Comparison of ENCODE assay signal across 9 mouse cellular contexts in genomic region chr4:152010091-152010706, GRCm38 (mm10). TPM values are rescaled to one million over a fixed set of nuclear protein-coding genes. Genes with fewer than 3 reads are reported as not detected.
DNase-seq lines count a peak whose midpoint lies in the region; ATAC-seq and TF ChIP-seq lines count a peak whose summit lies in the region.
"Had no signal": no experiment of that assay in that cellular context is flagged by ENCODE, and none has a peak within 500 bp of the region (broad histone marks: within the 10 kb centered on the region; RNA-seq: fewer than 3 reads in every experiment).

No protein-coding gene starts in this region.

- H3K79me2 ChIP-seq in liver, adult 2 months (ENCODE audit: control insufficient read depth, insufficient read depth, low read length) = peaks cover 16% of the 10 kb centered on the region
- H3K79me2 ChIP-seq in myocyte (ENCODE audit: control insufficient read depth, insufficient read depth) = peaks cover 42% of the 10 kb centered on the region

- peak overlapping the region; percentile 69 for H3ac ChIP-seq in myocyte (ENCODE audit: control insufficient read depth, insufficient read length)

- H3K9ac ChIP-seq in forebrain, embryonic 11.5 days (ENCODE audit: low read length) = peak overlapping the region; percentile 60
- peak overlapping the region; percentile 65 for H3K9ac ChIP-seq in hindbrain, embryonic 12.5 days
- peak overlapping the region; percentile 93 for H3K9ac ChIP-seq in liver, adult 2 months (ENCODE audit: low read depth, low read length)

- under 1% methylated on average over 10 of the region's 10 CpGs for WGBS in forebrain, embryonic 11.5 days
- 3% methylated on average over 10 of the region's 10 CpGs for WGBS in hindbrain, embryonic 12.5 days
- WGBS in liver, adult 2 months = 2% methylated on average over 10 of the region's 10 CpGs

- no peaks in the 10 kb centered on the region; the same call in 1 of the 2 replicates for H3K36me3 ChIP-seq in forebrain, embryonic 11.5 days (ENCODE audit: control insufficient read depth, insufficient read depth, low read length)
- no peaks in the 10 kb centered on the region for H3K36me3 ChIP-seq in hindbrain, embryonic 12.5 days
- peaks cover 6% of the 10 kb centered on the region; the same call in 1 of the 2 replicates for H3K36me3 ChIP-seq in liver, adult 2 months (ENCODE audit: control insufficient read depth, insufficient read depth, low read length)
- peaks cover 3% of the 10 kb centered on the region for H3K36me3 ChIP-seq in myocyte (ENCODE audit: control insufficient read depth, insufficient read depth)

- peak; percentile 76 for DNase-seq in gastrocnemius, adult 18-20 months (ENCODE audit: low spot score)
- no peak for DNase-seq in gastrocnemius, postnatal 10 days
- peak; percentile 91 for DNase-seq in adipocyte (ENCODE audit: low spot score)
- DNase-seq in forebrain, embryonic 11.5 days (ENCODE audit: low spot score) = peak; percentile 63
- peak; percentile 96 for DNase-seq in liver, adult 2 months (ENCODE audit: extremely low read depth, low read depth, low spot score)
- no peak for DNase-seq in layer of hippocampus, postnatal 14 days (ENCODE audit: low spot score in 2 of 2)

- H3K4me1 ChIP-seq in forebrain, embryonic 11.5 days (replicated peaks; ENCODE audit: control insufficient read depth, insufficient read depth, low read length) = peaks cover 28% of the 10 kb centered on the region
- peaks cover 34% of the 10 kb centered on the region for H3K4me1 ChIP-seq in hindbrain, embryonic 12.5 days
- H3K4me1 ChIP-seq in liver, adult 2 months (ENCODE audit: control insufficient read depth, insufficient read depth, low read length) = peaks cover 24% of the 10 kb centered on the region

- TF ChIP-seq POLR2A in liver, adult 2 months (IDR thresholded peaks at IDR 0.05; ENCODE audit: extremely low read depth, insufficient read depth, low read length) = peak; percentile 40; the same call in 1 of the 2 replicates
- TF ChIP-seq POLR2A in myocyte (IDR thresholded peaks at IDR 0.05; ENCODE audit: insufficient read length, low read depth) = no peak

- H3K4me2 ChIP-seq in forebrain, embryonic 11.5 days (ENCODE audit: low read depth, low read length, severe bottlenecking) = peak overlapping the region; percentile 100
- peak overlapping the region; percentile 100 for H3K4me2 ChIP-seq in hindbrain, embryonic 12.5 days (replicated peaks)
- H3K4me2 ChIP-seq in myocyte (ENCODE audit: low read depth) = peak overlapping the region; percentile 98

- H3K27me3 ChIP-seq in forebrain, embryonic 11.5 days (ENCODE audit: control insufficient read depth, insufficient read depth, low read length) = peaks cover 21% of the 10 kb centered on the region
- peaks cover 50% of the 10 kb centered on the region for H3K27me3 ChIP-seq in hindbrain, embryonic 12.5 days
- H3K27me3 ChIP-seq in liver, adult 2 months (ENCODE audit: control insufficient read depth, insufficient read depth, low read length) = no peaks in the 10 kb centered on the region
- H3K27me3 ChIP-seq in myocyte (ENCODE audit: control insufficient read depth, insufficient read depth, insufficient read length) = no peaks in the 10 kb centered on the region

- 0 out of 2 replicates have a peak, but pooled peaks have one; percentile 7 for ATAC-seq in forebrain, embryonic 11.5 days (replicated peaks; ENCODE audit: low FRiP score)
- 0 out of 2 replicates have a peak, but pooled peaks have one; percentile 4 for ATAC-seq in hindbrain, embryonic 12.5 days (ENCODE audit: low FRiP score)

- H3K27ac ChIP-seq in forebrain, embryonic 11.5 days (ENCODE audit: low read depth, low read length) = no peak overlapping the region
- no peak overlapping the region for H3K27ac ChIP-seq in hindbrain, embryonic 12.5 days
- peak overlapping the region; percentile 88 for H3K27ac ChIP-seq in liver, adult 2 months (replicated peaks; ENCODE audit: insufficient read depth, low read depth, low read length)

- no peak for TF ChIP-seq CTCF in liver, adult 2 months (IDR thresholded peaks at IDR 0.05; ENCODE audit: low read depth, low read length)

- H3K9me3 ChIP-seq in forebrain, embryonic 11.5 days (ENCODE audit: control insufficient read depth, low read length) = no peaks in the 10 kb centered on the region
- no peaks in the 10 kb centered on the region for H3K9me3 ChIP-seq in hindbrain, embryonic 12.5 days (replicated peaks)

- H3K4me3 ChIP-seq in forebrain, embryonic 11.5 days (ENCODE audit: low read depth, low read length) = peak overlapping the region; percentile 67
- H3K4me3 ChIP-seq in hindbrain, embryonic 12.5 days = peak overlapping the region; percentile 70
- H3K4me3 ChIP-seq in liver, adult 2 months (ENCODE audit: insufficient read depth, low read depth, low read length) = peak overlapping the region; percentile 61
- peak overlapping the region; percentile 55 for H3K4me3 ChIP-seq in myocyte

TF ChIP-seq in myocyte, 11 proteins besides CTCF, POLR2A, EP300 and RAD21:
- TF ChIP-seq SRF (IDR thresholded peaks at IDR 0.05; ENCODE audit: control insufficient read depth, insufficient read length, low read depth) (peak; percentile 68), MAX (IDR thresholded peaks at IDR 0.05; ENCODE audit: low read depth) (peak; percentile 86), USF1 (IDR thresholded peaks at IDR 0.05; ENCODE audit: low read depth) (peak; percentile 89), MYOD1 (IDR thresholded peaks at IDR 0.05; ENCODE audit: control insufficient read depth in 1 of 3, insufficient read length in 2 of 3, low read depth in 2 of 3) (peak in 1 of 3 experiments; percentile 1), MYOG (IDR thresholded peaks at IDR 0.05; ENCODE audit: control insufficient read depth in 1 of 3, insufficient read depth in 1 of 3, insufficient read length in 2 of 3, low read depth in 2 of 3) (no peak), CEBPB (IDR thresholded peaks at IDR 0.05; ENCODE audit: insufficient read depth, poor library complexity, severe bottlenecking) (no peak), POLR2AphosphoS2 (IDR thresholded peaks at IDR 0.05; ENCODE audit: insufficient read length, low read depth) (peak; percentile 8), E2F4 (IDR thresholded peaks at IDR 0.05; ENCODE audit: insufficient read depth) (no peak), TCF3 (IDR thresholded peaks at IDR 0.05; ENCODE audit: insufficient read length, low read depth) (no peak), REST (IDR thresholded peaks at IDR 0.05; ENCODE audit: insufficient read depth, insufficient read length) (no peak), TCF12 (IDR thresholded peaks at IDR 0.05; ENCODE audit: insufficient read depth, poor library complexity, severe bottlenecking) (no peak)

RNA-seq across cellular contexts. Expression of gene Klhl21, which starts 1.6 kb away (rescaled TPM):
- total RNA-seq in gastrocnemius, adult 18-20 months (2021) = 100 to 1,000 TPM in 1 of 2 experiments, 10 to 100 TPM in 1; 98.5 to 113 TPM
- total RNA-seq in gastrocnemius, postnatal 10 days (2021) = 10 to 100 TPM; 28.9 to 29.3 TPM
- 3.9 and 5.3 TPM in 2 replicates for polyA plus RNA-seq in forebrain, embryonic 11.5 days (2014; fragmentation: Nextera tagmentation; extraction: Ambion mirVana)
- polyA plus RNA-seq in hindbrain, embryonic 12.5 days (2016; fragmentation: Nextera tagmentation; extraction: Ambion mirVana) = 8.0 and 8.2 TPM in 2 replicates
- 25.8 and 30.8 TPM in 2 replicates for total RNA-seq in liver, adult 2 months (2014; rRNA removed)
- polyA plus RNA-seq in liver, adult 2 months (2012; rRNA removed) = 21.8 and 23.9 TPM in 2 replicates
- 25.8 TPM for polyA plus RNA-seq in myocyte (2012; fragmentation: generic; extraction: Trizol)
- 10 to 100 TPM; 16.4 to 18.6 TPM for total RNA-seq in layer of hippocampus, postnatal 14 days (2021)

RNA-seq across cellular contexts. Expression of gene Phf13, which starts 14.1 kb away (rescaled TPM):
- total RNA-seq in gastrocnemius, adult 18-20 months (2021) = 1 to 10 TPM; 4.6 to 4.7 TPM
- 1 to 10 TPM; 6.5 to 9.5 TPM for total RNA-seq in gastrocnemius, postnatal 10 days (2021)
- polyA plus RNA-seq in forebrain, embryonic 11.5 days (2014; fragmentation: Nextera tagmentation; extraction: Ambion mirVana) = 27.0 and 28.6 TPM in 2 replicates
- 29.2 and 29.7 TPM in 2 replicates for polyA plus RNA-seq in hindbrain, embryonic 12.5 days (2016; fragmentation: Nextera tagmentation; extraction: Ambion mirVana)
- total RNA-seq in liver, adult 2 months (2014; rRNA removed) = 1.3 and 1.4 TPM in 2 replicates
- polyA plus RNA-seq in liver, adult 2 months (2012; rRNA removed) = 1.9 and 2.7 TPM in 2 replicates
- 13.5 TPM for polyA plus RNA-seq in myocyte (2012; fragmentation: generic; extraction: Trizol)
- 10 to 100 TPM; 11.8 to 13.3 TPM for total RNA-seq in layer of hippocampus, postnatal 14 days (2021)

RNA-seq across cellular contexts. Expression of gene Zbtb48, which starts 17.3 kb away (rescaled TPM):
- total RNA-seq in gastrocnemius, adult 18-20 months (2021) = 1 to 10 TPM; 2.2 to 3.1 TPM
- total RNA-seq in gastrocnemius, postnatal 10 days (2021) = 1 to 10 TPM; 3.2 to 4.7 TPM
- 20.7 and 26.7 TPM in 2 replicates for polyA plus RNA-seq in forebrain, embryonic 11.5 days (2014; fragmentation: Nextera tagmentation; extraction: Ambion mirVana)
- polyA plus RNA-seq in hindbrain, embryonic 12.5 days (2016; fragmentation: Nextera tagmentation; extraction: Ambion mirVana) = 20.4 and 25.2 TPM in 2 replicates
- total RNA-seq in liver, adult 2 months (2014; rRNA removed) = 12.0 and 16.0 TPM in 2 replicates
- polyA plus RNA-seq in liver, adult 2 months (2012; rRNA removed) = 11.8 and 16.6 TPM in 2 replicates
- polyA plus RNA-seq in myocyte (2012; fragmentation: generic; extraction: Trizol) = 7.2 TPM
- total RNA-seq in layer of hippocampus, postnatal 14 days (2021) = 10 to 100 TPM; 12.2 to 14.4 TPM

RNA-seq across cellular contexts. Expression of gene Thap3, which starts 21.4 kb away (rescaled TPM):
- 10 to 100 TPM; 30.0 to 33.3 TPM for total RNA-seq in gastrocnemius, adult 18-20 months (2021)
- total RNA-seq in gastrocnemius, postnatal 10 days (2021) = 10 to 100 TPM; 34.1 to 34.4 TPM
- polyA plus RNA-seq in forebrain, embryonic 11.5 days (2014; fragmentation: Nextera tagmentation; extraction: Ambion mirVana) = 25.1 and 28.9 TPM in 2 replicates
- 31.7 and 37.0 TPM in 2 replicates for polyA plus RNA-seq in hindbrain, embryonic 12.5 days (2016; fragmentation: Nextera tagmentation; extraction: Ambion mirVana)
- total RNA-seq in liver, adult 2 months (2014; rRNA removed) = 7.9 and 8.0 TPM in 2 replicates
- polyA plus RNA-seq in liver, adult 2 months (2012; rRNA removed) = 20.8 and 24.1 TPM in 2 replicates
- 46.4 TPM for polyA plus RNA-seq in myocyte (2012; fragmentation: generic; extraction: Trizol)
- 10 to 100 TPM; 18.9 to 22.0 TPM for total RNA-seq in layer of hippocampus, postnatal 14 days (2021)

RNA-seq across cellular contexts. Expression of gene Tas1r1, which starts 28.2 kb away (rescaled TPM):
- under 1 TPM; 0.52 to 0.91 TPM for total RNA-seq in gastrocnemius, adult 18-20 months (2021)
- total RNA-seq in gastrocnemius, postnatal 10 days (2021) = 1 to 10 TPM; 1.1 to 1.3 TPM
- 0.24 and 0.67 TPM in 2 replicates for polyA plus RNA-seq in forebrain, embryonic 11.5 days (2014; fragmentation: Nextera tagmentation; extraction: Ambion mirVana)
- 1.0 and 1.2 TPM in 2 replicates for polyA plus RNA-seq in hindbrain, embryonic 12.5 days (2016; fragmentation: Nextera tagmentation; extraction: Ambion mirVana)
- not detected in 2 replicates for total RNA-seq in liver, adult 2 months (2014; rRNA removed)
- not detected in 2 replicates for polyA plus RNA-seq in liver, adult 2 months (2012; rRNA removed)
- polyA plus RNA-seq in myocyte (2012; fragmentation: generic; extraction: Trizol) = 14.7 TPM
- under 1 TPM; 0.38 to 0.92 TPM for total RNA-seq in layer of hippocampus, postnatal 14 days (2021)
- total RNA-seq: adrenal gland, adult 18-20 months had no signal

Comparison
In these comparisons a context has a peak if more than half of its experiments do, and no peak if none do; other contexts are left out.
1. DNase-seq: peak in gastrocnemius, adult 18-20 months (single experiment), adipocyte (single experiment), forebrain, embryonic 11.5 days (single experiment) and liver, adult 2 months (single experiment); none in gastrocnemius, postnatal 10 days (single experiment) and layer of hippocampus, postnatal 14 days (0 of 2).
2. Peak in every context shown above with its lines, with median percentiles within 50 percentile points of each other: H3K4me2 ChIP-seq, H3K4me3 ChIP-seq and H3K9ac ChIP-seq.